Mouse (Mus musculus): ENCODE measurements around the gene Olfr215. TPM values are rescaled to one million over a fixed set of nuclear protein-coding genes. Genes with fewer than 3 reads are reported as not detected.
A peak's percentile ranks its signal among the peaks of the same experiment; 100 is the strongest.
"Not testable (repeated sequence)": the region's sequence is repeated elsewhere in the genome, so short reads cannot be mapped to it uniquely, and the experiment has no call there.

Olfr215 gene
- total RNA-seq (2021): not detected in 2 replicates
- long read RNA-seq: 0 reads

GRCm38 (mm10) chr6:116584095-116584494, at the start of gene Olfr215:
Gene Olfr215, minus strand, starts transcription at chr6:116584195.
- no peak for DNase-seq

GRCm38 (mm10) chr6:116632129-116632528, 48.1 kb upstream of the Olfr215 start:
- DNase-seq: peak; percentile 84

- no peak for DNase-seq
These were observed 45.8 kb upstream of the Olfr215 start for GRCm38 (mm10) chr6:116629766-116630165.

GRCm38 (mm10) chr6:116628539-116629171, 44.7 kb upstream of the Olfr215 start, which contains the start of gene Zfp422:
Gene Zfp422, minus strand, starts transcription at chr6:116628999.
- DNase-seq: peak; percentile 68

- DNase-seq: no peak
These were observed 44.1 kb upstream of the Olfr215 start for GRCm38 (mm10) chr6:116628095-116628494.

GRCm38 (mm10) chr6:116626417-116626816, 42.4 kb upstream of the Olfr215 start:
- not testable (repeated sequence) for DNase-seq

- DNase-seq: no peak
These were observed 37.5 kb upstream of the Olfr215 start for GRCm38 (mm10) chr6:116621318-116622023.

- no peak for DNase-seq
These were observed 34.1 kb upstream of the Olfr215 start for GRCm38 (mm10) chr6:116618073-116618472.

GRCm38 (mm10) chr6:116615719-116616118, 31.7 kb upstream of the Olfr215 start:
- DNase-seq: no peak

GRCm38 (mm10) chr6:116607230-116607629, 23.2 kb upstream of the Olfr215 start:
- DNase-seq: no peak

GRCm38 (mm10) chr6:116600969-116601368, 17.0 kb upstream of the Olfr215 start:
- DNase-seq: not testable (repeated sequence)

- DNase-seq: no peak
These were observed 14.2 kb downstream of the Olfr215 start for GRCm38 (mm10) chr6:116569834-116570233.

- no peak for DNase-seq
These were observed 29.0 kb downstream of the Olfr215 start for GRCm38 (mm10) chr6:116554952-116555351.

GRCm38 (mm10) chr6:116553935-116554334, 30.1 kb downstream of the Olfr215 start, which contains the start of gene Olfr214:
Gene Olfr214, plus strand, starts transcription at chr6:116554235.
- DNase-seq: no peak

- not testable (repeated sequence) for DNase-seq
These were observed 33.2 kb downstream of the Olfr215 start, which contains the start of gene Gm5580 for GRCm38 (mm10) chr6:116550841-116551240. Gene Gm5580, plus strand, starts transcription at chr6:116551141.

- DNase-seq: no peak
These were observed 41.5 kb downstream of the Olfr215 start for GRCm38 (mm10) chr6:116542500-116542899.

GRCm38 (mm10) chr6:116538156-116538555, 45.8 kb downstream of the Olfr215 start, which contains the start of gene Olfr213:
Gene Olfr213, plus strand, starts transcription at chr6:116538456.
- DNase-seq: no peak

Other genes with a start within 250 kb of the Olfr215 start
- 65.2 and 78.1 TPM in 2 replicates for gene March8, start 246.2 kb downstream of the Olfr215 start, total RNA-seq (2021)
- gene Alox5, start 123.0 kb downstream of the Olfr215 start, total RNA-seq (2021): 0.97 and 1.5 TPM in 2 replicates
- not detected in 2 replicates for gene Olfr211, start 95.1 kb downstream of the Olfr215 start, total RNA-seq (2021)
- not detected in 2 replicates for gene Olfr212, start 77.7 kb downstream of the Olfr215 start, total RNA-seq (2021)
- gene Olfr213, start 45.7 kb downstream of the Olfr215 start, total RNA-seq (2021): not detected in 2 replicates
- gene Gm5580, start 33.1 kb downstream of the Olfr215 start, total RNA-seq (2021): 1.8 and 3.0 TPM in 2 replicates
- not detected in 2 replicates for gene Olfr214, start 30.0 kb downstream of the Olfr215 start, total RNA-seq (2021)
- gene Zfp422, start 44.8 kb upstream of the Olfr215 start, total RNA-seq (2021): 18.8 and 24.6 TPM in 2 replicates
- gene Depp1, start 66.4 kb upstream of the Olfr215 start, total RNA-seq (2021): 3.6 and 4.7 TPM in 2 replicates
- 2.2 and 4.8 TPM in 2 replicates for gene Rassf4, start 89.8 kb upstream of the Olfr215 start, total RNA-seq (2021)
- gene Tmem72, start 132.7 kb upstream of the Olfr215 start, total RNA-seq (2021): 0.09 and 0.14 TPM in 2 replicates